Mouse (Mus musculus) gastrocnemius, postnatal 14 days (tissue): ENCODE measurements around the gene Mogs. TPM values are rescaled to one million over a fixed set of nuclear protein-coding genes. Genes with fewer than 3 reads are reported as not detected.

Source experiments
- DNase-seq: peaks from one replicate; pipeline ENCODE4 v3.0.0; 2021; ENCODE audit warnings: mixed read lengths
- intact Hi-C: fragments of 180-260 bp; cut with DNase I; formaldehyde crosslinking; loops from one replicate; pipeline ENCODE4 v1.15.1; 2025; ENCODE audit warnings: low total_unique reads
- long read RNA-seq, 2 experiments: library from polyadenylated mRNA; stranded (forward); transcript quantifications; one replicate each; pipeline ENCODE4 v2.0.0; 2021
- total RNA-seq, 2 experiments: library from RNA; stranded (reverse); gene quantifications; 2 replicates each; pipeline ENCODE4 v1.2.3; 2021

The Mogs gene
- 1 to 10 TPM; 6.8 to 8.8 TPM for total RNA-seq
- long read RNA-seq, experiment 1, transcript Mogs-201 (4 exons, 2,780 nt): major isoform, 17 of 20 reads
- long read RNA-seq, experiment 1, partial matches to known transcripts: 0 of 20 reads
- long read RNA-seq, experiment 1, other reads (novel, unspliced or antisense): 3 of 20 reads
- long read RNA-seq, experiment 2, transcript Mogs-201 (4 exons, 2,780 nt): major isoform, 19 of 21 reads
- long read RNA-seq, experiment 2, partial matches to known transcripts: 0 of 21 reads
- long read RNA-seq, experiment 2, other reads (novel, unspliced or antisense): 2 of 21 reads

DNA sequence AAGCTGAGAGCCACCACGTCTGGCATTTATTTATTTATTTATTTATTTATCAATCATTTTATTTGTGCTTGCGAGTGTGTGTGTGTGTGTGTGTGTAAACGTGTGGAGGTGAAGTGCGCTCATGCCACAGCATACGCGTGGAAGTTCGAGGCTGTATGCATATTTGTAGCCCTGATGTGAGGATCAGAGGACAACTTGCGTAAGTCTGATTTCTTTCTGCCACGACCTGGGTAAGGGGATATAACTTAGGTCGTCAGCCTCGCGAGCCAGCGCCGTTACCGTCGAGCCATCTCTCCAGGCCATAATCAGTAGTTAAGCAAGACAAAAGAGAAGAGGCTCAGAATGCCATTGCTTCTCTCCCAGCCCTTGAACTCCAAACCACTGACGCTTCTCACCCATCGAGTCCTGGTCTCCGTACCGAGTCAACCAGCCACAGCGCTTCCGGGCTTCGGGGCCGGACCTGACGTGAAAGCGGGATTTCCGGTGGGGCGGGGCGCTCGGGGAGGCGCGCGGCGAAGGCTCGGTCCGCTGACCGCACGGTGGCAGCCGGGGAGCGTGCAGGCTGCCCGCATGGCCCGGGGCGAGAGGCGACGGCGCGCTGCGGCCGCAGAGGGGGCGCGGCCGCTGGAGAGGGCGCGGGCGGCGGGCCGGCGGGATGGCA is at the start of gene Mogs:
Gene Mogs (plus strand): TSS at position 486 of the 661 bp plus-strand sequence.
- peak; percentile 96 for DNase-seq
- intact Hi-C loops: loop anchor here (5.0 kb wide), 1 partner anchor 47 kb away; no protein-coding TSS in a partner anchor

GRCm38 (mm10) chr6:83065995-83066394 is 49.3 kb upstream of the Mogs start:
- intact Hi-C loops: no loop called here
- DNase-seq: no peak

GRCm38 (mm10) chr6:83066441-83066840 is 48.9 kb upstream of the Mogs start:
- DNase-seq: no peak

DNA sequence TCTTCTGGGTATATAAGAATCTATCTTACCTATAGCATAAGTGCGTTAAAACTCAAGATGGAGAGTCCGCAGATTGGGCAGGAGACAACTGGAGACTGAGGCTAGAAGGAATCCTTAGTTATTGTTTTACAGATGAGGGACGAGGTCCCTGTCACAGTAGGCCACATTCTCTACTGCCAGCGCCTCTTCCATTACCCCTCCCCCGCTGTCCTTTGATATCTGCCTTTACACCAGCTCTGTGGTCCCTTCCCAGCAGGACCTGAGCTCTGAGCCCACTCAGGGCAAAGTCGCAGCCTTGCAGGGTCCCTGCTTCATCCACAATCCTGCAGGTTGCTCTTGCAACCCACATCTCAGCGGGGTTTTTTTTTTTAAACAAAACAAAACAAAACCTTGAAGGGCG is 47.1 kb upstream of the Mogs start:
- no peak for DNase-seq
- intact Hi-C loops: no loop called here

More at GRCm38 (mm10) chr6:83066441-83066840, 48.9 kb upstream of the Mogs start:
- intact Hi-C loops: no loop called here

- intact Hi-C loops: no loop called here
- no peak for DNase-seq
Measured at GRCm38 (mm10) chr6:83068706-83069487, 46.4 kb upstream of the Mogs start.

GRCm38 (mm10) chr6:83069488-83070246 is 45.6 kb upstream of the Mogs start:
- intact Hi-C loops: no loop called here
- no peak for DNase-seq

DNA sequence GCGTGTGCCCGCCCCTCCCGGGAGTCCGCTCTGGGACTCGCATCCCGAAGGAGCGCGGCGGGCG is 45.2 kb upstream of the Mogs start, which contains the start of gene Tlx2:
Gene Tlx2 (minus strand): TSS at position 47 of the 64 bp plus-strand sequence.
- DNase-seq: no peak
- intact Hi-C loops: no loop called here

DNA sequence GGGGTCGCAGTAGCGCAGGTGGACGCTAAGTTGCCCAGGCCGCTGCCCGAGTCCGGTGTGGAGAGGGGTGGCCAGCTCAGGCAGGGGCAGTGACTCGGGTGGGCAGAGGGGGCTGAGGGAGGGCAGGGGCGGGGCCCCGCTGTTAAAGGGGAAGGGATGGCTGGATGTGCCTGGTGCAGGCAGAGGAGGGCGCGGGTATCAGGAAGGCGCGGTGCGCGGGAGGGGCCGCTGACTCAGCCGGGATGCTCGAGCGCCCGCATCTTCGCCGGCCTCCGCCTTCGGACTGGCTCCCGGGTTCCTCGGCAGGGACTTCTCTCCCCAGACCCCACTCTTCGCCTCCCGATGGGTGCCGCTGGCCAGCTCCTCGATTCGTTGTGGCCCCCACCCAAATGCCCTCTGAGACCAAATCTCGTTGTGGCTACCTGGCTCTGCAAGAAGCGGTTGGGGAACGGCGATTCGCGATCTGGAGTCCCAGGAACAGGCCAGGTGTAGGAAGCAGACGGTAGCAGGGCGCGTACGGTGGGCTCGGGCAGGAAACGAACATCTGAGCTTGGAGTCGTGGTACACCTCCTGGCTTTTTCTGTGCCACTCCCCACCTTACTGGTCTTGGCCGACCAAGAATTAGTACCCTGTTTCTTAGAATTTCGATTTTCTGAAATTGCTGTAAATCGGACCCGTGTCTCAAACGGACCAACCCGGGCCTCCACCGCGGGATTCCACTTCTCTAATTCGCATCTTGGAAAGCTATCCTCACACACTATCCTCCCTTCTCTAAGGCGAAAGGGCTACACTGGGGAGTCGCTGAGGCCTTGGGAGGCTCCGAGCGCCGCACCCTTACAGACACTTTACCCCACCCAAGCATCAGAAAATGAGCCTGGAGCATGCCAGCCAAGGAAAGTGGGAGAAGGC is 44.7 kb upstream of the Mogs start:
- no peak for DNase-seq

DNA sequence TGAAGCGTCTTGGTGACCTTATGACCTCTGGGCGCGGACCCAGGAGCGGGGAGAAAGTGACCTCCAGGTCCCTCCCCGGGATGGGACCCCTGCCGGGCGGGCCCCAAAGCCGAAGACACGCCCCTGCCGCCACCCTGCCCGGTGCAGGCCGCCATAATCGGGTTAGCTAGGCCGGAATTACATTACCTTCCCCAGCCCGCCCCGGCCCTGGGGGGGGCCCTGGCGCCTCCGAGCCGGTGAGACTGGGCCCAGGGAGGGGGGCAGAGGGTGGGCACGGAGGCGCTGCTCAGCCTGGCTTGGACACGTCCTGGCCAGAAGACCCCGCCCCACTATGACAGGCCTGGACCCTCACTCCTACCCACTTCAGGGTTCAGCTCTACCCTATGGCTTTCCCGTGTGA is 44.1 kb upstream of the Mogs start:
- intact Hi-C loops: no loop called here
- no peak for DNase-seq

More for the DNA sequence above, 44.7 kb upstream of the Mogs start:
- intact Hi-C loops: no loop called here

DNA sequence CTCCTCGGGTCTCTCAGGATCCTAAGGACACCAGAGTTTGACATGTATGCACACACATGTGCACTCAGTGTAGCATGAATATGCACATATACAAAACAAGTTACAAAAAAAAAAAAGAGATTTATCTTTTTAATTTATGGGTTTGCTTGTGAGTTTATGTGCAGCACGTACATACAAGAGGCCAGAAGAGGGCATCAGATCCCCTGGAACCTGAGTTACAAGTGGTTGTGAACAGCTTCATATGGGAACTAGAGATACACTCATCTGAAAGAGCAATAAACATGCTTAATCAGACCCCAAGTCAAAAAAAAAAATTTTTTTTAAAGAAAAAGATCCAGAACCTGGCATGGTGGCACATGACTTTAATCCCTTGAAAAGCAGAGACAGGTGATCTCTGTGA is 40.3 kb upstream of the Mogs start:
- intact Hi-C loops: no loop called here
- no peak for DNase-seq

- intact Hi-C loops: no loop called here
- DNase-seq: peak; percentile 38
Measured at GRCm38 (mm10) chr6:83077630-83078323, 37.5 kb upstream of the Mogs start, which contains the start of gene Pcgf1. Gene Pcgf1, plus strand, starts transcription at chr6:83077869.

- intact Hi-C loops: no loop called here
- DNase-seq: peak; percentile 99
Measured at GRCm38 (mm10) chr6:83078324-83078858, 36.9 kb upstream of the Mogs start.

DNA sequence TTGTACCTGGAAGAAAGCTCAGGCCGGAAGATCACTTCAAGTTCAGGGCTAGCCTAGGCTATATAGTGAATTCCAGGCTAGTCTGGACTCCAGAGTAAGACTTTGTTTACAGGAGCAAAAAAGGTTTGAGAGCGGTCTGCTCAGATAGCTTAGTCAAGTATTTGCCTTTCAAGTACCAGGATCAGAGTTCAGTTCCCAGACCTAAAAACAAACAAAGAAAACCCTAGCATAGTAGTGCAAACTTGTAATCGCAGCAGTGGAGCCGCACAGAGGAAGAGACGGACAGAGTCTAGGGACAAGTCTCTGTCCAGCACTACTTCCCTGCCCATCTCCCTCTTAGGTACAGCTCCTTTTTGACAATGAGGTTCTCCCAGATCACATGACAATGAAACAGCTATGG is 35.1 kb upstream of the Mogs start:
- intact Hi-C loops: no loop called here
- no peak for DNase-seq

GRCm38 (mm10) chr6:83083497-83083896 is 31.8 kb upstream of the Mogs start:
- intact Hi-C loops: no loop called here
- no peak for DNase-seq

- DNase-seq: no peak
- intact Hi-C loops: no loop called here
Measured at GRCm38 (mm10) chr6:83084477-83084876, 30.8 kb upstream of the Mogs start.

- no peak for DNase-seq
- intact Hi-C loops: no loop called here
Measured at GRCm38 (mm10) chr6:83086121-83087035, 28.9 kb upstream of the Mogs start, which contains the start of gene Lbx2. Gene Lbx2, plus strand, starts transcription at chr6:83086367.

DNA sequence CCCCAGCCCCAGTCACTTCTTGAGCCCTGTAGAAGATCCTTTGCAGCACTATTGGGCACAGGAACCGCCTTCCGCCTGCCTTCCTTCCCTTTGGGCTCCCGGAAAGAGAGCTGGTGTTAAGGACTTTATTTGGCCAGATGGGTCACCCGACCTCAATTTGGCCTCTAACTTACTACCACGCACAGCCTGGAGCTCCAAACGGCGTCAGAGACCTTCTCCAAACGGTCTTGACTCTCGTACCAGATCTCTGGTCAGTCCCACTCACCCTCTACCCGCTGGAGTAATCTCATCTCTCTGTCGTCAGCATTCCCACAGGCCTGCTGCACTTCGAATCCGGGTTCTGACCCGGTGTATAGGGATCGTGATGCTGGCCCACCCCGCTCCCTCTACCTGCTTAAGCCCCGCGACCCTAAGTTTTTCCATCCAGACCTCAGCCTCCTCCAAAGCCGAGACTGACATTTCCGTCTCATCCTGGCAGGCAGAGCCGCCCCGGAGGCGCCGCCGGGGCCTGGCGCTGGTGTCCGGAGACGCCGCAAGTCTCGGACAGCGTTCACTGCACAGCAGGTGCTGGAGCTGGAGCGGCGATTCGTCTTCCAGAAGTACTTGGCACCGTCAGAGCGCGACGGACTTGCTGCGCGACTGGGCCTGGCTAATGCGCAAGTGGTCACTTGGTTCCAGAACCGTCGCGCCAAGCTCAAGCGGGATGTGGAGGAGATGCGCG is 27.9 kb upstream of the Mogs start:
- intact Hi-C loops: no loop called here
- DNase-seq: peak; percentile 58
